Mouse (Mus musculus): Measurements from ENCODE around the gene Fbxl3.

GRCm38 (mm10) chr14:103033271-103033823 lies 66.0 kb downstream of the Fbxl3 start:
- no peak for TF ChIP-seq POLR2A (IDR thresholded peaks at IDR 0.05; ENCODE audit: insufficient read length, low read depth)
- no peak for TF ChIP-seq E2F4 (IDR thresholded peaks at IDR 0.05; ENCODE audit: insufficient read depth)

All from myocyte (in vitro differentiated cells).